Mouse (Mus musculus) stomach, embryonic 16.5 days (tissue): Measurements from ENCODE around the gene Abhd10. TPM values are rescaled to one million over a fixed set of nuclear protein-coding genes. Genes with fewer than 3 reads are reported as not detected.

Experiments
- ATAC-seq: fragments of 200-750 bp; cut with Nextera tagmentation; 2 replicates; pipeline ENCODE4 v1.8.0; 2017; ENCODE audit warnings: moderate number of reproducible peaks, moderate TSS enrichment; ENCODE audit not compliant: insufficient read depth, low FRiP score
- H3K27ac ChIP-seq: fragments of 300-500 bp; sonication (generic); 2 replicates; pipeline ENCODE4 v1.5.1; 2014; ENCODE audit warnings: low read length
- H3K27me3 ChIP-seq: fragments of 300-500 bp; sonication (generic); 2 replicates; pipeline ENCODE4 v1.6.1; 2014; ENCODE audit warnings: low read length, control low read depth, mixed read lengths; ENCODE audit not compliant: control insufficient read depth, insufficient read depth
- H3K36me3 ChIP-seq: fragments of 300-500 bp; sonication (generic); 2 replicates; pipeline ENCODE4 v1.6.1; 2014; ENCODE audit warnings: low read length; ENCODE audit not compliant: control insufficient read depth, insufficient read depth
- H3K4me1 ChIP-seq: fragments of 300-500 bp; sonication (generic); 2 replicates; pipeline ENCODE4 v1.6.1; 2014; ENCODE audit warnings: low read length, control low read depth, mixed read lengths; ENCODE audit not compliant: control insufficient read depth, insufficient read depth
- H3K4me2 ChIP-seq: fragments of 300-500 bp; sonication (generic); 2 replicates; pipeline ENCODE4 v1.6.1; 2014; ENCODE audit warnings: low read depth, low read length, mixed read lengths
- H3K4me3 ChIP-seq: fragments of 300-500 bp; sonication (generic); replicated peaks from 2 replicates; pipeline ENCODE4 v1.5.1; 2014; ENCODE audit warnings: mild to moderate bottlenecking, low read length
- H3K9ac ChIP-seq: fragments of 300-500 bp; sonication (generic); 2 replicates; pipeline ENCODE4 v1.6.1; 2014; ENCODE audit warnings: low read length
- H3K9me3 ChIP-seq: fragments of 300-500 bp; sonication (generic); replicated peaks from 2 replicates; pipeline ENCODE4 v1.6.1; 2016; ENCODE audit warnings: low read length, control low read depth; ENCODE audit not compliant: control insufficient read depth
- WGBS: fragments of 180-500 bp; shearing (Covaris S2); extraction: QIAGEN DNeasy Blood & Tissue Kit; methylation state at CpG from one replicate; pipeline ENCODE4 v1.1.7; 2014; 5-methylcytosine and 5-hydroxymethylcytosine counted together
- polyA plus RNA-seq: library from polyadenylated mRNA; unstranded; fragments of >200 nt; fragmentation: Nextera tagmentation; extraction: Ambion mirVana; gene quantifications from 2 replicates; pipeline ENCODE4 v1.2.1, GENCODE M21; 2015

Abhd10 gene
- polyA plus RNA-seq, 1 experiment from 2014 or later: 26.7 TPM

DNA sequence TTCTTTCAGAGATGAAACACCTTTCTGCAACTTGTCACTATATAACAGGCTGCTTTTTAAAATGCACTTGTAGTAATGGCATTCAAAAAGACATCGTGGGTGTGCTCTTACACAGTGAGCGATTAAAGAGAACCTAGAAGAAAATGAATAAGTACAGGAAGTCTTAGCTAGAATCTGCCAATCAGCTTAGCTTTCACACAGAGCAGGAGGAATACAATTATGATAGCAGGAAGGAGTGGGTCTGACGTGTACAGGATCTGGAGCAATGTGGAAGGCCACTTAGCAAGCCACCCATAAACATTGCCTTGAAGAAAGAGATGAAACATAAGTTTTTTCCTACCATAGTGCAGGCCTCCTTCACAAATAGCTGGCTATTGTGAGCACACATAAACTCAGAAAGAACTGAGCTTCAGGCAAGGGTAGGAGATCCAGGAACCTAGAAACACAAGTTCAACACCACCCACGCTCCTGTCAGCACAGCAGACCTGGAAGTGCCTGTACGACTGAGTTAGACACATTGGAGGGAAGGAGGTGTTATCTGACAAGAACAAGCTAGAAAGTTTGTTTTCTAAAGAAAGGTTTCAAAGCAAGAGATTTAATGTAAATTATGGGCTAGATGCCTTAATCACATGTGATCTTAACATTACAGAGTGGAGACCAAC is 28.1 kb downstream of the Abhd10 start:
- Histone ChIP-seq H3K27me3 (no peaks in the 10 kb centered on the region), H3K9me3 (no peaks in the 10 kb centered on the region), H3K4me1 (no peaks in the 10 kb centered on the region), H3K27ac (no peak overlapping the region), H3K4me2 (no peak overlapping the region), H3K36me3 (no peaks in the 10 kb centered on the region), H3K9ac (no peak overlapping the region), H3K4me3 (no peak overlapping the region)
- no peak for ATAC-seq
- 75% methylated on average over 5 of the region's 5 CpGs for WGBS

DNA sequence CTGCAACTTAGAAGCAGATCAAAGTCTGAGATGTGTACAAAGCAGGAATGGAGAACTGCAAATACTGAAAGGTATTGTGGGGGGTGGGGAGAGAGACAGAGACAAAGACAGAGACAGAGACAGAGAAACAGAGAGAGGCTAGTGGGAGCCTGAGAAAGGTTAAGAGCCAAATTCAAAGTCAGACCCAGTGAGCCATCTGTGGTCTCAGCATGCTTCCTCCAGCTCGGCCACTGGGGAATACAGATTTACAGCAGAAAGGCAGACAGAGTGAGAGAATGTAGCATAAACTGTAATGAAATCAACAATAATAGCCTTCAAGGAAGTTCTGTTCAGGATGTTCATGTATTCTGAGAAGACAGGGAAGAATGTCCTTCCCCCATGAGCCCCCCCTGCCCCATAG is 28.9 kb downstream of the Abhd10 start:
- H3K36me3 ChIP-seq: no peaks in the 10 kb centered on the region
- 73% methylated on average over 1 of the region's 1 CpGs for WGBS
- H3K9ac ChIP-seq: no peak overlapping the region
- H3K9me3 ChIP-seq: no peaks in the 10 kb centered on the region
- no peak for ATAC-seq
- H3K4me1 ChIP-seq: no peaks in the 10 kb centered on the region
- H3K4me2 ChIP-seq: no peak overlapping the region
- H3K27me3 ChIP-seq: no peaks in the 10 kb centered on the region
- no peak overlapping the region for H3K4me3 ChIP-seq
- H3K27ac ChIP-seq: no peak overlapping the region

DNA sequence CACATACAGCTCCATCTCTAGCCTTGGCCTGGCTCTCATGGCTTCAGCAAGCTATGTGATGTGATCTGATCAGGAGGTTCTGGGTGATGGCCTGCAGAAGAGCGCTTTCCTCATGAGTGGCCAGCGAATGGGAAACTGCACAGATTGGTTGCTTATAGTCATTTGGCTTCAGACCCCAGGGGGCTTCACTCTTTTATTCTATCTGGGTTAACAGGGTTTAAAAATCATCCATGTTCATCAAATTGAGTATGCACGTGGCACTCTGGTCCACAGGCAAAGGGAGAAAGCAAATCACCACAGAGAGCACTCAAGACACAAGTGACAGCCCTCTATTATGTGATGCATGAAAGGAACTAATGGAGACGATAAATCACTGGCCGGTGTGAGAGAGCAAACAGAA is 29.5 kb downstream of the Abhd10 start:
- Histone ChIP-seq H3K4me1 (no peaks in the 10 kb centered on the region), H3K36me3 (no peaks in the 10 kb centered on the region), H3K9me3 (no peaks in the 10 kb centered on the region), H3K9ac (no peak overlapping the region), H3K27me3 (no peaks in the 10 kb centered on the region), H3K27ac (no peak overlapping the region), H3K4me3 (no peak overlapping the region), H3K4me2 (no peak overlapping the region)
- 82% methylated on average over 5 of the region's 5 CpGs for WGBS
- no peak for ATAC-seq

DNA sequence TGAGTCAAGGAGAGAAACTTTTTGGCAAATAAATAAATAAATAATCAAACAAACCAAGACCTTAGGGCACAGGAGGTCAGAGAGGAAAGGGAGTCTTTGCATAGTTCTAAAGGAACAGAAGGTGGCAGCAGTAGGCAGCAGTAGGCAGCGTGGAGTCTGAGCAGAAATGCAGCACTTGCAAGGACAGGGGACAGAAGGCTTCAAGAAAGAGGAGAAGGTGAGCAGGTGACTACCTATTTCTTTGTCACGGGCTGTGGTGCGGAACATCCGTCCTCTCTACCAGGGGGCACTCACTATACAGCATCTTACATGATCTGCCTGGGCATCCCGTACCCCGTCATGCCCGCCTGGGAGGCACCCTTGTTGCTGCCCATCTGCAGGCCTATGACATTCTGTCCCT is 31.5 kb downstream of the Abhd10 start:
- 70% methylated on average over 7 of the region's 7 CpGs for WGBS
- no peak for ATAC-seq

DNA sequence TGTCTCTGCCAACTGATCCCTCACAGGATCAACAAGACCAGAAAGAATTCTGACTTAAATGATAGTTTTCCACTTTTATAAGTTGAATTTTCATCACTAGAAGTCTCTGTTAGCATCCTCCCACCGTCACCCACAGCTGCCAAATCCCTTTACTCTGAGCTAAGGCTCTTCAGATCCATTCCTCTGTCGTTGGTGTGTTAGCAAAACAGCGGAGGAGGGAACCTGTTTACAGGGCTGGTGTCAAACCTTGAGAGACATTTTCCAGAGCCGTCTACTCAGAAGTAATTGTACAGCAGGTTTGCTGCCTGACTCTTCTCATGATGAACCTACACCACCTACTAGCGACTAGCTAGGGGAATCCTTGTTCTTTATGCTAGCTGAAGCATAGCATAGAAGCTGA is 43.5 kb downstream of the Abhd10 start:
- Histone ChIP-seq H3K4me3 (no peak overlapping the region), H3K36me3 (no peaks in the 10 kb centered on the region), H3K9ac (no peak overlapping the region), H3K4me2 (no peak overlapping the region), H3K9me3 (no peaks in the 10 kb centered on the region), H3K27me3 (no peaks in the 10 kb centered on the region), H3K27ac (no peak overlapping the region), H3K4me1 (no peaks in the 10 kb centered on the region)
- 45% methylated on average over 5 of the region's 5 CpGs for WGBS
- ATAC-seq: no peak

More for the DNA sequence above, 31.5 kb downstream of the Abhd10 start:
- Histone ChIP-seq H3K4me3 (no peak overlapping the region), H3K9me3 (no peaks in the 10 kb centered on the region), H3K27me3 (no peaks in the 10 kb centered on the region), H3K4me2 (no peak overlapping the region), H3K4me1 (no peaks in the 10 kb centered on the region), H3K36me3 (no peaks in the 10 kb centered on the region), H3K27ac (no peak overlapping the region), H3K9ac (no peak overlapping the region)

DNA sequence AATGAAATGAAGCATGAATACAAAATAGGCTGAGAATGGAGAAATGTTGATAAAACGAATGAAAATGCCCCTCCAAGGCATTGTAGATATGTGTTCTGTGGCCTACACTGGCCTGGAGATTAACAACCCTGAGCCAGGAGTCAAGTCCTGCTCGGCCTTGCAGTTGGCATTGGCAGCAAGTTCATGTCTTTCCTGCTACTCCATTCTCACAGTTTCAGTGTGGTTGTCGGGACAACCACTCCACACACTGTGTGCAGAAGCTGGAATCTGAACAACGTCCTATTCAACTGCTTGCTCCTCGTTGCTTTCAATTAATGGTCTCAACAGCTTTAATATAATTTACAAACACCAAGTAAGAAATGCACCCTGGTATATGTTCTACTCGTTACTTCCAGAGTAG is 44.8 kb downstream of the Abhd10 start:
- H3K9me3 ChIP-seq: no peaks in the 10 kb centered on the region
- no peaks in the 10 kb centered on the region for H3K4me1 ChIP-seq
- WGBS: 75% methylated on average over 6 of the region's 6 CpGs
- no peak overlapping the region for H3K4me3 ChIP-seq
- no peaks in the 10 kb centered on the region for H3K36me3 ChIP-seq
- no peak for ATAC-seq
- no peaks in the 10 kb centered on the region for H3K27me3 ChIP-seq
- H3K9ac ChIP-seq: no peak overlapping the region
- H3K27ac ChIP-seq: no peak overlapping the region
- no peak overlapping the region for H3K4me2 ChIP-seq

DNA sequence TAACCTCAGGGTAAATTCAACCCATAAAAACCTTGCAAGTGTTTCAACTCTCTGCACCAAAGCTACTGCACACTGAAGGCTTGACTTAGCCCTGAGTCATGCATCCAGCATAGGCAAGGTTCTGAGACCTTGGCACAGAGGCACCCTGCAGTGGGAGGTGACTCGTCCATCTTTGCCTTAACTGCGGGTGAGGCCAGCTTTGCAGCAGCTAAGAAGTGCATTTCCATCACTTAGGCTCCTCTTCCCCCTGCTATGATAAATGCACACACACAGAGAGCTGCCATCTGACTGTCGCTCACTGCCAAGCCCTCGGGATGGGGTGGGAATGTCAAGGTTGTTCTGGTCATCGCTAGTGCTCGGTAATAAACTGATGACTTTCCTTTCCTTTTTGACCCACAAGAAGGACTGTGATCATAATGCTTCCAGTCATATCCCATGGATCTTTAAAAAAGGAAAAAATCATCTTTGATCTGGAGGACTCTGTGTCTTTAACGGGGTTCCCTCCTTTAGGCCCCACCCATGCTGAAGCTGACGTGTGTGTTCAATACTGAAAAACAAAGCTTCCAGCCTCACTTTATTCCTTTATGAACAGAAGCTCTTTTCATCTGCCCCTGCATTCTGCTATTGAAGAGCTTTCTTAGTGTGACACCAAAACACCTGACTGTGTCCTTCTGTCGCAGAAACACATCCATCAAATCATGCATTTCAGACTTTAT is 47.2 kb downstream of the Abhd10 start:
- H3K4me3 ChIP-seq: no peak overlapping the region
- H3K27ac ChIP-seq: no peak overlapping the region
- ATAC-seq: no peak
- H3K9me3 ChIP-seq: no peaks in the 10 kb centered on the region
- H3K9ac ChIP-seq: no peak overlapping the region
- H3K4me1 ChIP-seq: no peaks in the 10 kb centered on the region
- H3K4me2 ChIP-seq: no peak overlapping the region
- no peaks in the 10 kb centered on the region for H3K27me3 ChIP-seq
- H3K36me3 ChIP-seq: no peaks in the 10 kb centered on the region
- 73% methylated on average over 9 of the region's 9 CpGs for WGBS

DNA sequence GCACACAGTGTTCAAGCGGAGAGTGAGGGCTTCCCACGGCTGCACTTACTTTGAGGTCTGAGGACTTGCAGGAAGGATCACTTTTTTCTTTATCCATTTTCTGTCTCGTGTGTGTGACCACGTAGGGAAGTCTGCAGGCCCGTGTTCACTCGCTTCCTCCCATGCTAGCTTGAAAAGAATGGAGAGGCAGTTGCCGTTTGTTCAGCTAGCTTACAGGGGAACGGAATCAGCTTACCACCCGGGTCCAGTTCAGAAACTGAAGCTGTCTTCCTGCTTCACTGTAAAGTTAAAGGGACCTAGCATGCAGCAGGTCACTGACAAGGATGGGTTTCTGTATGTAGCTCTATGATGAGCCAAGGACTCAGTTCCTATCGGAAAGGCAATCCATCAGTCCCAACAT is 49.2 kb downstream of the Abhd10 start, which contains the start of gene Tmprss7:
TSS of gene Tmprss7 (minus strand) at position 101 of the 400 bp plus-strand sequence.
- 65% methylated on average over 10 of the region's 10 CpGs for WGBS
- no peak for ATAC-seq
- H3K27me3 ChIP-seq: no peaks in the 10 kb centered on the region

DNA sequence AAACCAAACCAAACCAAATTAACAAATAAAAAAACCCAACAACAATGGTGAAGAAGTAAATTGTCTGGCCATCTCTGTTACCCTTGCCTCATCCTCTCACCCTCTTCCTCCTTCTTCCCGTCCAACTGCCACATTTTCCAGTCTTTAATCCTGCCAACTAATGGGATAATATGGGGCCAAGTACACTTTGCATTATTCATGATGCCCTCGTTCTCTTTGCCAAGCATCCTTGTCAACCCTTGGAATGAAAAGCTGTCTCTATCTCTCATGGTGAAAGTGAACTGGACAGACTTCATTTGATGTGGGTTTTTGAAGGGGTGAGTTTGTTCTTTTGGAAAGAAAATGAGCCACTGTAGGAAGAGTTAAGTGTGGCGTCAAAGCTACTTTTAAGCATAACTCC is 49.9 kb downstream of the Abhd10 start:
- no peak for ATAC-seq
- no peaks in the 10 kb centered on the region for H3K36me3 ChIP-seq
- H3K4me1 ChIP-seq: peaks cover 3% of the 10 kb centered on the region; the same call in 1 of the 2 replicates
- no peak overlapping the region for H3K4me2 ChIP-seq
- no peaks in the 10 kb centered on the region for H3K9me3 ChIP-seq
- 77% methylated on average over 3 of the region's 3 CpGs for WGBS
- no peaks in the 10 kb centered on the region for H3K27me3 ChIP-seq
- no peak overlapping the region for H3K27ac ChIP-seq
- H3K4me3 ChIP-seq: no peak overlapping the region
- H3K9ac ChIP-seq: no peak overlapping the region

More for the DNA sequence above, 49.2 kb downstream of the Abhd10 start, which contains the start of gene Tmprss7:
- Histone ChIP-seq H3K27ac (no peak within 1 kb of the TSS), H3K9me3 (no peaks in the 10 kb centered on the region), H3K4me1 (peaks cover 3% of the 10 kb centered on the region; the same call in 1 of the 2 replicates), H3K4me2 (no peak within 1 kb of the TSS), H3K9ac (no peak within 1 kb of the TSS), H3K36me3 (no peaks in the 10 kb centered on the region), H3K4me3 (no peak within 1 kb of the TSS)
